Mouse (Mus musculus): ENCODE data around the gene 4930524B15Rik. TPM values are rescaled to one million over a fixed set of nuclear protein-coding genes. Genes with fewer than 3 reads are reported as not detected.

Gene 4930524B15Rik
- not detected for total RNA-seq (2021)
- long read RNA-seq, experiment 1 = 0 reads
- long read RNA-seq, experiment 2 = 0 reads

GRCm38 (mm10) chr11:31965256-31966134, at the start of gene 4930524B15Rik:
Gene 4930524B15Rik, plus strand, starts transcription at chr11:31965592.
- DNase-seq (ENCODE audit: low spot score in 2 of 2) = no peak
- TF ChIP-seq CTCF (conservative IDR thresholded peaks at IDR 0.05) = no peak
- H3K27ac ChIP-seq = no peak within 1 kb of the TSS
- H3K4me3 ChIP-seq = peak within 1 kb of the TSS; percentile 33

GRCm38 (mm10) chr11:31917769-31918168, 47.6 kb upstream of the 4930524B15Rik start:
- no peak for DNase-seq (ENCODE audit: low spot score in 2 of 2)
- no peak for TF ChIP-seq CTCF (conservative IDR thresholded peaks at IDR 0.05)
- H3K4me3 ChIP-seq = no peak overlapping the region
- H3K27ac ChIP-seq = peak overlapping the region; percentile 9; the same call in 1 of the 2 replicates

GRCm38 (mm10) chr11:31930051-31930450, 35.3 kb upstream of the 4930524B15Rik start:
- Histone ChIP-seq H3K27ac (no peak overlapping the region), H3K4me3 (no peak overlapping the region)
- no peak for TF ChIP-seq CTCF (conservative IDR thresholded peaks at IDR 0.05)
- DNase-seq (ENCODE audit: low spot score in 2 of 2) = no peak

GRCm38 (mm10) chr11:31935652-31936051, 29.7 kb upstream of the 4930524B15Rik start:
- DNase-seq (ENCODE audit: low spot score in 2 of 2) = no peak

GRCm38 (mm10) chr11:31936910-31937525, 28.4 kb upstream of the 4930524B15Rik start:
- Histone ChIP-seq H3K4me3 (no peak overlapping the region), H3K27ac (peak overlapping the region; percentile 54; the same call in 1 of the 2 replicates)
- no peak for DNase-seq (ENCODE audit: low spot score in 2 of 2)
- TF ChIP-seq CTCF (conservative IDR thresholded peaks at IDR 0.05) = no peak

More at GRCm38 (mm10) chr11:31935652-31936051, 29.7 kb upstream of the 4930524B15Rik start:
- no peak overlapping the region for H3K4me3 ChIP-seq
- TF ChIP-seq CTCF (conservative IDR thresholded peaks at IDR 0.05) = no peak
- no peak overlapping the region for H3K27ac ChIP-seq

GRCm38 (mm10) chr11:31940898-31941639, 24.3 kb upstream of the 4930524B15Rik start:
- Histone ChIP-seq H3K4me3 (0 out of 2 replicates have a peak overlapping the region, but pooled peaks have one; percentile 4), H3K27ac (peak overlapping the region; percentile 81)
- peak; percentile 65 to 81 for DNase-seq (ENCODE audit: low spot score in 2 of 2)
- TF ChIP-seq CTCF (conservative IDR thresholded peaks at IDR 0.05) = no peak

GRCm38 (mm10) chr11:31941640-31942638, 23.5 kb upstream of the 4930524B15Rik start:
- no peak overlapping the region for H3K4me3 ChIP-seq
- peak; percentile 73 for TF ChIP-seq CTCF (conservative IDR thresholded peaks at IDR 0.05)
- peak overlapping the region; percentile 80 for H3K27ac ChIP-seq
- DNase-seq (ENCODE audit: low spot score in 2 of 2) = no peak

GRCm38 (mm10) chr11:31945471-31945870, 19.9 kb upstream of the 4930524B15Rik start:
- DNase-seq (ENCODE audit: low spot score in 2 of 2) = no peak
- H3K27ac ChIP-seq = no peak overlapping the region
- no peak overlapping the region for H3K4me3 ChIP-seq
- no peak for TF ChIP-seq CTCF (conservative IDR thresholded peaks at IDR 0.05)

GRCm38 (mm10) chr11:31948462-31949330, 16.7 kb upstream of the 4930524B15Rik start:
- peak in 1 of 2 experiments; percentile 41 for DNase-seq (ENCODE audit: low spot score in 2 of 2)
- no peak for TF ChIP-seq CTCF (conservative IDR thresholded peaks at IDR 0.05)
- Histone ChIP-seq H3K27ac (peak overlapping the region; percentile 94), H3K4me3 (peak overlapping the region; percentile 63)

- H3K27ac ChIP-seq = peak overlapping the region; percentile 94
- TF ChIP-seq CTCF (conservative IDR thresholded peaks at IDR 0.05) = peak; percentile 99
- DNase-seq (ENCODE audit: low spot score in 2 of 2) = peak; percentile 79 to 86
- peak overlapping the region; percentile 63 for H3K4me3 ChIP-seq
Observed at GRCm38 (mm10) chr11:31949331-31949785, 16.0 kb upstream of the 4930524B15Rik start.

GRCm38 (mm10) chr11:31960071-31960470, 5.3 kb upstream of the 4930524B15Rik start:
- H3K27ac ChIP-seq = no peak overlapping the region
- no peak overlapping the region for H3K4me3 ChIP-seq
- TF ChIP-seq CTCF (conservative IDR thresholded peaks at IDR 0.05) = no peak
- no peak for DNase-seq (ENCODE audit: low spot score in 2 of 2)
